Mouse (Mus musculus) liver, adult (tissue): ENCODE data around the gene Prkch.

ENCODE experiments used
- GATA4 ChIP-seq: IDR thresholded peaks from 2 replicates; pipeline ENCODE4 v1.6.1; 2014; ENCODE audit warnings: mild to moderate bottlenecking, low read length; ENCODE audit not compliant: insufficient replicate concordance

The Prkch gene

GRCm38 (mm10) chr12:73595226-73595625, 10.6 kb downstream of the Prkch start:
- TF ChIP-seq GATA4 = 0 out of 2 replicates have a peak, but pooled peaks have one; percentile 24

- no peak for TF ChIP-seq GATA4
These were observed 13.6 kb downstream of the Prkch start for GRCm38 (mm10) chr12:73598241-73598640.

GRCm38 (mm10) chr12:73600457-73600856, 15.9 kb downstream of the Prkch start:
- no peak for TF ChIP-seq GATA4

- no peak for TF ChIP-seq GATA4
These were observed 18.4 kb downstream of the Prkch start for GRCm38 (mm10) chr12:73602974-73603373.

GRCm38 (mm10) chr12:73603653-73604052, 19.1 kb downstream of the Prkch start:
- no peak for TF ChIP-seq GATA4

- TF ChIP-seq GATA4 = no peak
These were observed 20.2 kb downstream of the Prkch start for GRCm38 (mm10) chr12:73604762-73605161.

GRCm38 (mm10) chr12:73605174-73605573, 20.6 kb downstream of the Prkch start:
- TF ChIP-seq GATA4 = no peak

GRCm38 (mm10) chr12:73607381-73608064, 22.9 kb downstream of the Prkch start:
- TF ChIP-seq GATA4 = no peak

GRCm38 (mm10) chr12:73608065-73608397, 23.4 kb downstream of the Prkch start:
- TF ChIP-seq GATA4 = no peak

- no peak for TF ChIP-seq GATA4
These were observed 24.7 kb downstream of the Prkch start for GRCm38 (mm10) chr12:73609262-73609661.

- TF ChIP-seq GATA4 = no peak
These were observed 25.3 kb downstream of the Prkch start for GRCm38 (mm10) chr12:73609676-73610545.

- TF ChIP-seq GATA4 = no peak
These were observed 26.3 kb downstream of the Prkch start for GRCm38 (mm10) chr12:73610831-73611370.

GRCm38 (mm10) chr12:73611741-73612140, 27.1 kb downstream of the Prkch start:
- TF ChIP-seq GATA4 = no peak

- TF ChIP-seq GATA4 = no peak
These were observed 28.6 kb downstream of the Prkch start for GRCm38 (mm10) chr12:73613183-73613582.

GRCm38 (mm10) chr12:73617652-73618051, 33.1 kb downstream of the Prkch start:
- TF ChIP-seq GATA4 = no peak
